Mouse (Mus musculus): ENCODE data around the gene Dhx8. TPM values are rescaled to one million over a fixed set of nuclear protein-coding genes. Genes with fewer than 3 reads are reported as not detected.

The Dhx8 gene
- polyA plus RNA-seq, 1 experiment from 2014 or later: 34.3 TPM

GRCm38 (mm10) chr11:101784072-101784471 lies 51.4 kb downstream of the Dhx8 start:
- ATAC-seq (ENCODE audit: insufficient read depth): no peak
- no peaks in the 10 kb centered on the region for H3K9me3 ChIP-seq (ENCODE audit: low read depth, low read length)
- H3K4me3 ChIP-seq (ENCODE audit: low read depth, low read length): peak overlapping the region; percentile 55
- peaks cover 6% of the 10 kb centered on the region for H3K4me1 ChIP-seq (ENCODE audit: insufficient read depth)
- DNase-seq: peak; percentile 46
- no peak overlapping the region; the same call in 1 of the 2 replicates for H3K27ac ChIP-seq (ENCODE audit: low read depth)
- peak overlapping the region; percentile 65 for H3K9ac ChIP-seq
- H3K36me3 ChIP-seq (ENCODE audit: insufficient read depth): no peaks in the 10 kb centered on the region
- WGBS: 3% methylated on average over 17 of the region's 19 CpGs
- peak overlapping the region; percentile 98 for H3K4me2 ChIP-seq
- TF ChIP-seq CTCF (IDR thresholded peaks at IDR 0.05; ENCODE audit: low read depth): no peak
- H3K27me3 ChIP-seq (ENCODE audit: insufficient read depth, low read length): peaks cover 51% of the 10 kb centered on the region

- peak; percentile 54 for DNase-seq
- Histone ChIP-seq H3K4me2 (peak overlapping the region; percentile 98), H3K4me1 (ENCODE audit: insufficient read depth) (peaks cover 6% of the 10 kb centered on the region), H3K27ac (ENCODE audit: low read depth) (peak overlapping the region; percentile 78), H3K9me3 (ENCODE audit: low read depth, low read length) (no peaks in the 10 kb centered on the region), H3K36me3 (ENCODE audit: insufficient read depth) (no peaks in the 10 kb centered on the region), H3K9ac (peak overlapping the region; percentile 65), H3K4me3 (ENCODE audit: low read depth, low read length) (peak overlapping the region; percentile 55), H3K27me3 (ENCODE audit: insufficient read depth, low read length) (peaks cover 51% of the 10 kb centered on the region)
- whole genome bisulfite sequencing: under 1% methylated on average over 55 of the region's 67 CpGs
- TF ChIP-seq CTCF (IDR thresholded peaks at IDR 0.05; ENCODE audit: low read depth): no peak
- peak; percentile 59 for ATAC-seq (ENCODE audit: insufficient read depth)
Measured at GRCm38 (mm10) chr11:101784488-101785142, 51.9 kb downstream of the Dhx8 start.

GRCm38 (mm10) chr11:101785143-101785851 lies 52.6 kb downstream of the Dhx8 start, which contains the start of gene Etv4:
Gene Etv4 (minus strand): TSS chr11:101785371.
- under 1% methylated on average over 33 of the region's 35 CpGs for WGBS
- peaks cover 13% of the 10 kb centered on the region for H3K4me1 ChIP-seq (ENCODE audit: insufficient read depth)
- peak within 1 kb of the TSS; percentile 65 for H3K9ac ChIP-seq
- peak within 1 kb of the TSS; percentile 55 for H3K4me3 ChIP-seq (ENCODE audit: low read depth, low read length)
- peak within 1 kb of the TSS; percentile 98 for H3K4me2 ChIP-seq
- peak; percentile 89 for ATAC-seq (ENCODE audit: insufficient read depth)
- H3K9me3 ChIP-seq (ENCODE audit: low read depth, low read length): no peaks in the 10 kb centered on the region
- TF ChIP-seq CTCF (IDR thresholded peaks at IDR 0.05; ENCODE audit: low read depth): no peak
- peaks cover 51% of the 10 kb centered on the region for H3K27me3 ChIP-seq (ENCODE audit: insufficient read depth, low read length)
- peak within 1 kb of the TSS; percentile 78 for H3K27ac ChIP-seq (ENCODE audit: low read depth)
- H3K36me3 ChIP-seq (ENCODE audit: insufficient read depth): no peaks in the 10 kb centered on the region
- DNase-seq: peak; percentile 96

- Histone ChIP-seq H3K4me2 (peak overlapping the region; percentile 98), H3K27me3 (ENCODE audit: insufficient read depth, low read length) (peaks cover 51% of the 10 kb centered on the region), H3K9me3 (ENCODE audit: low read depth, low read length) (no peaks in the 10 kb centered on the region), H3K4me3 (ENCODE audit: low read depth, low read length) (peak overlapping the region; percentile 55), H3K4me1 (ENCODE audit: insufficient read depth) (peaks cover 16% of the 10 kb centered on the region), H3K27ac (ENCODE audit: low read depth) (no peak overlapping the region), H3K9ac (no peak overlapping the region), H3K36me3 (ENCODE audit: insufficient read depth) (no peaks in the 10 kb centered on the region)
- 6% methylated on average over 7 of the region's 7 CpGs for WGBS
- DNase-seq (peak; percentile 17), ATAC-seq (ENCODE audit: insufficient read depth) (no peak)
- no peak for TF ChIP-seq CTCF (IDR thresholded peaks at IDR 0.05; ENCODE audit: low read depth)
Measured at GRCm38 (mm10) chr11:101785852-101786205, 53.1 kb downstream of the Dhx8 start.

- Histone ChIP-seq H3K9me3 (ENCODE audit: low read depth, low read length) (no peaks in the 10 kb centered on the region), H3K9ac (no peak overlapping the region), H3K36me3 (ENCODE audit: insufficient read depth) (no peaks in the 10 kb centered on the region), H3K4me2 (no peak overlapping the region), H3K27ac (ENCODE audit: low read depth) (no peak overlapping the region), H3K4me3 (ENCODE audit: low read depth, low read length) (no peak overlapping the region), H3K27me3 (ENCODE audit: insufficient read depth, low read length) (peaks cover 51% of the 10 kb centered on the region), H3K4me1 (ENCODE audit: insufficient read depth) (peaks cover 17% of the 10 kb centered on the region)
- 53% methylated on average over 7 of the region's 7 CpGs for WGBS
- DNase-seq (no peak), ATAC-seq (ENCODE audit: insufficient read depth) (no peak)
- no peak for TF ChIP-seq CTCF (IDR thresholded peaks at IDR 0.05; ENCODE audit: low read depth)
Measured at GRCm38 (mm10) chr11:101786651-101787050, 53.9 kb downstream of the Dhx8 start.

GRCm38 (mm10) chr11:101787432-101787831 lies 54.7 kb downstream of the Dhx8 start:
- peaks cover 47% of the 10 kb centered on the region for H3K27me3 ChIP-seq (ENCODE audit: insufficient read depth, low read length)
- DNase-seq: no peak
- H3K9ac ChIP-seq: no peak overlapping the region
- H3K36me3 ChIP-seq (ENCODE audit: insufficient read depth): no peaks in the 10 kb centered on the region
- no peak for ATAC-seq (ENCODE audit: insufficient read depth)
- no peaks in the 10 kb centered on the region for H3K9me3 ChIP-seq (ENCODE audit: low read depth, low read length)
- no peak overlapping the region for H3K4me2 ChIP-seq
- 80% methylated on average over 1 of the region's 1 CpGs for WGBS
- no peak overlapping the region for H3K4me3 ChIP-seq (ENCODE audit: low read depth, low read length)
- H3K4me1 ChIP-seq (ENCODE audit: insufficient read depth): peaks cover 21% of the 10 kb centered on the region
- H3K27ac ChIP-seq (ENCODE audit: low read depth): no peak overlapping the region
- TF ChIP-seq CTCF (IDR thresholded peaks at IDR 0.05; ENCODE audit: low read depth): no peak

- Histone ChIP-seq H3K9me3 (ENCODE audit: low read depth, low read length) (no peaks in the 10 kb centered on the region), H3K4me1 (ENCODE audit: insufficient read depth) (peaks cover 18% of the 10 kb centered on the region), H3K4me2 (peak overlapping the region; percentile 56), H3K27ac (ENCODE audit: low read depth) (peak overlapping the region; percentile 91), H3K27me3 (ENCODE audit: insufficient read depth, low read length) (peaks cover 21% of the 10 kb centered on the region), H3K36me3 (ENCODE audit: insufficient read depth) (no peaks in the 10 kb centered on the region), H3K9ac (no peak overlapping the region), H3K4me3 (ENCODE audit: low read depth, low read length) (no peak overlapping the region)
- DNase-seq: peak; percentile 96
- peak; percentile 89 for ATAC-seq (ENCODE audit: insufficient read depth)
- no peak for TF ChIP-seq CTCF (IDR thresholded peaks at IDR 0.05; ENCODE audit: low read depth)
- 12% methylated on average over 19 of the region's 19 CpGs for WGBS
Measured at GRCm38 (mm10) chr11:101790811-101791526, 58.2 kb downstream of the Dhx8 start.

All from lung, embryonic 14.5 days (tissue).